Mouse (Mus musculus) testis, adult 2 months (tissue): ENCODE measurements around the gene Chd3.

Experiments
- CTCF ChIP-seq: fragments of 200-500 bp; IDR thresholded peaks from 2 replicates; pipeline ENCODE4 v1.5.1; 2012; ENCODE audit warnings: low read depth, mild to moderate bottlenecking, inconsistent platforms, low read length, moderate library complexity; ENCODE audit not compliant: control insufficient read depth, insufficient read depth, insufficient replicate concordance
- POLR2A ChIP-seq: fragments of 200-500 bp; IDR thresholded peaks from 2 replicates; pipeline ENCODE4 v1.6.1; 2012; ENCODE audit warnings: low read depth, mild to moderate bottlenecking, inconsistent platforms, low read length, moderate library complexity; ENCODE audit not compliant: control insufficient read depth

DNA sequence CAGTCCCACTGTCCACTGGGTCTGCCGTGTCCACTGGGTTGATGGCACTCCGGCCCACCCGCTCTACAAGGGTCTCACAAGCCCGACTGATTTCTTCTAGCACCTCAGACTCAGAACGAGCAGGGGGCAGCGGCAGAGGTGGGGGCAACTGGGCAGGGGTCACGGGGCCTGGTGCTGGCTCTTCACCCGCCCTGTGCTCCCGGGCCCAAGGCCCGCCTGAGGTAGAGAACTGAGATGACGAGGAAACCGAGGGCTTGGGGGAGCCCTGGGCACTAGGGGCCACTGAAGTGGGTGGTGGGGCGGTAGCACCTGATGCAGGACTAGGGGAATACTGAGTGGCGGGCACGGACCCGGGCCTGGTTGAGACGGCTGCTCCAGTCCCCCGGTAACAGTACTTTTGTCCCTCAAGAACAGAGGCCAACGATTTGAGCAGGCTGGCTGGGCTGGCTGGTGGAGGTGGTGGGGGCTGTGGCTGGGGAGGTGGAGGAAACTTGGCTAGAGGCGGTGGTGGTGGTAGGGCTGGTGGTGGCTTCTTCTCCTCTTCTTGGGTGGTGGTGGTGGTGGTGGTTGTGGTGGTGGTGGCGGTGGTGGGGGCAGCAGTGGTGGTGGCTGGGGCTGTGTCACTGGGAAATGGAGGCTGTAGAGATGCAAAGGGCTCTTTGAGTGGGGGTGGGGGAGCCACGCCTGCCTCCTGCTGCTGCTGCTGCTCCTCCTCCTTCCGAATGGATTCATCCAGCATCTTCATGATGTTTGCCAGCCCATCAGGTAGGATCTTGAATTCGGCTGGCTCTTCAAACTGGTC is 35.6 kb upstream of the Chd3 start:
- TF ChIP-seq CTCF: no peak
- TF ChIP-seq POLR2A: no peak
